Mouse (Mus musculus) C2C12 (cell line): ENCODE data around the gene Aasdh.

Experiments
- CTCF ChIP-seq: IDR thresholded peaks from one replicate; pipeline ENCODE4 v1.5.1; 2011; ENCODE audit not compliant: control insufficient read depth, insufficient read depth, insufficient read length
- FOSL1 ChIP-seq: IDR thresholded peaks from one replicate; pipeline ENCODE4 v1.8.0; 2011; ENCODE audit warnings: mild to moderate bottlenecking, low read length; ENCODE audit not compliant: poor library complexity, insufficient read depth, severe bottlenecking
- MAX ChIP-seq: IDR thresholded peaks from one replicate; pipeline ENCODE4 v1.6.1; 2011; ENCODE audit warnings: mild to moderate bottlenecking, control low read depth
- MYOD1 ChIP-seq: IDR thresholded peaks from one replicate; pipeline ENCODE4 v1.6.1; 2011; ENCODE audit warnings: low read depth; ENCODE audit not compliant: control insufficient read depth, insufficient read length
- USF1 ChIP-seq: IDR thresholded peaks from one replicate; pipeline ENCODE4 v1.6.1; 2011; ENCODE audit warnings: low read depth, mild to moderate bottlenecking, control low read depth, moderate library complexity

GRCm38 (mm10) chr5:76839786-76840185, 65.5 kb downstream of the Aasdh start:
- TF ChIP-seq MYOD1 (no peak), CTCF (no peak), MAX (no peak), USF1 (no peak), FOSL1 (no peak)
